Mouse (Mus musculus) neural tube, embryonic 11.5 days (tissue): ENCODE results near the gene Celf2. TPM values are rescaled to one million over a fixed set of nuclear protein-coding genes. Genes with fewer than 3 reads are reported as not detected.

Experiments
- ATAC-seq: fragments of 200-750 bp; cut with Nextera tagmentation; 2 replicates; pipeline ENCODE4 v1.8.0; 2017; ENCODE audit warnings: moderate number of reproducible peaks, mild to moderate bottlenecking, moderate TSS enrichment, moderate library complexity; ENCODE audit not compliant: insufficient read depth, low FRiP score, low TSS enrichment
- DNase-seq: peaks from one replicate; pipeline ENCODE4 v3.0.0-alpha.2; 2015; ENCODE audit warnings: low spot score
- H3K27ac ChIP-seq: fragments of 300-500 bp; sonication (generic); 2 replicates; pipeline ENCODE4 v1.5.1; 2014; ENCODE audit warnings: low read depth, mild to moderate bottlenecking, low read length
- H3K27me3 ChIP-seq: fragments of 300-500 bp; sonication (generic); 2 replicates; pipeline ENCODE4 v1.6.1; 2014; ENCODE audit warnings: mild to moderate bottlenecking, low read length, mixed read lengths; ENCODE audit not compliant: control insufficient read depth, insufficient read depth
- H3K36me3 ChIP-seq: fragments of 300-500 bp; sonication (generic); 2 replicates; pipeline ENCODE4 v1.6.1; 2014; ENCODE audit warnings: mild to moderate bottlenecking, low read length, moderate library complexity, mixed read lengths; ENCODE audit not compliant: control insufficient read depth, insufficient read depth
- H3K4me1 ChIP-seq: fragments of 300-500 bp; sonication (generic); 2 replicates; pipeline ENCODE4 v1.6.1; 2014; ENCODE audit warnings: low read length, mixed read lengths; ENCODE audit not compliant: control insufficient read depth, insufficient read depth
- H3K4me2 ChIP-seq: fragments of 300-500 bp; sonication (generic); 2 replicates; pipeline ENCODE4 v1.6.1; 2014; ENCODE audit warnings: low read depth, mild to moderate bottlenecking, moderate library complexity
- H3K4me3 ChIP-seq: fragments of 300-500 bp; sonication (generic); 2 replicates; pipeline ENCODE4 v1.5.1; 2014; ENCODE audit warnings: low read depth, low read length
- H3K9ac ChIP-seq: fragments of 300-500 bp; sonication (generic); 2 replicates; pipeline ENCODE4 v1.6.1; 2014; ENCODE audit warnings: mild to moderate bottlenecking, low read length
- H3K9me3 ChIP-seq: fragments of 300-500 bp; sonication (generic); 2 replicates; pipeline ENCODE4 v1.6.1; 2016; ENCODE audit warnings: low read length; ENCODE audit not compliant: control insufficient read depth
- WGBS: fragments of 180-500 bp; shearing (Covaris S2); extraction: QIAGEN DNeasy Blood & Tissue Kit; methylation state at CpG from one replicate; pipeline ENCODE4 v1.1.7; 2014; 5-methylcytosine and 5-hydroxymethylcytosine counted together
- polyA plus RNA-seq: library from polyadenylated mRNA; unstranded; fragments of >200 nt; fragmentation: Nextera tagmentation; extraction: Ambion mirVana; gene quantifications from 2 replicates; pipeline ENCODE4 v1.2.1, GENCODE M21; 2014

Celf2 gene
- polyA plus RNA-seq, 1 experiment from 2014 or later: 70.3 TPM

DNA sequence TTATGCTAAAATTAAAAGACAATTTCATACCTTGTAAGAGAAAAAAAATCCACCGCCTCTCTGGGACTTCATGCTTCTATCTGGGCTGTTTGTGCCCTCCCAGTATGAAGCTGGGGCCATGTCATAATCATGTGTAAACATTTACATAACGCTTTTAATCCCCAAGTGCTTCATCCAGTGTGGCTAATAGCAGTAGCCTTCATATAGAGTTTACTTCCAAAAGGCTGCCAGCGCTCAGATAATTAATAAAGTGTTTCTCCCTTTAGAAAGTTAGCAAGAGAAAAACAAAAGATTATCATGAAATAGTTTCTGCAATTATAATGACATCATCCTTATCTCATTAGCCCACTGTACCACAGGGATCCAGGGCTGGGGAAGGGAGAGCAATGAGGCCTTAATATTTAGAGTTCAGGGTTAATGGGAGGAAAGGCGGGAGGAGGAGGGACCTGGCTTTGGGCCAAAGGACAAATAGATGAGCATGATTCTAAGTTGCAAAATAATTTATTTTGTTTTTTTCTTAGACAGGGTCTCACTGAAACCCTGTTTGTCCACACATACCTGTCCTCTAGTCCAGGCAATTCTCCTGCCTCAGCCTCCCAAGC, 425.8 kb downstream of the Celf2 start:
- Histone ChIP-seq H3K4me3 (no peak overlapping the region), H3K9ac (no peak overlapping the region), H3K4me1 (no peaks in the 10 kb centered on the region), H3K36me3 (no peaks in the 10 kb centered on the region), H3K27me3 (no peaks in the 10 kb centered on the region), H3K4me2 (no peak overlapping the region), H3K9me3 (no peaks in the 10 kb centered on the region), H3K27ac (no peak overlapping the region)
- no peak for ATAC-seq
- DNase-seq: no peak
- 92% methylated on average over 4 of the region's 4 CpGs for WGBS

DNA sequence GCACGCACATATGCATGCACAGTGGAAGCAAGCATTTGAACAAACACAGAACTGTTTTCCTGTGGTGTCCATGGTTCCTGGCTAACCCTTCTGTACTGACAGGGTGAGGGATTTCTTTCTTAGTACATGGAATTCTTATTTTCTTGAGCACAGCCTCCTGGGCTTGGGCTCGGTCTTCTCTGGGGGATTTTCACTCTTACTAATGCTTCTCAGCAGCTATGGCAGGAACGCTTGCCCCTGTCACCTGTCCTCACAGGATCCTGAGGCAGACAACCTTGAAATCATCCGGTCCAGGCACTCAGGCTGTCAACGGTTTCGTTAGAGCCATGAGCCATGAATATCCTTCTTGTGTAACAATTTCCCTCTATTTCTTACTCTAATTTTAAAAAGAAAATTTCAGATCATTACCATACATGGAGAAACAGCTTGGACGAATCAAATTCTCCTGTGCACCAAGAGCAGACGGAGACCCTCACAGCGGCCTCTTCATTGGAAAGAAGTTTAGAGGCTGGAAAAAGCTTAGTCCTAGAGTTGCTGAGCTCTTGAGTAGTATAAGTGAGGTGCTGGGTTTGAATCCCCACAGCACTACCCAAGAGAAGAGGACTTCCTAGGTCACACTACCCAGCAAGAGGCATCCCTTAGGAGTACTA, 426.9 kb downstream of the Celf2 start:
- no peak overlapping the region for H3K9ac ChIP-seq
- no peaks in the 10 kb centered on the region for H3K9me3 ChIP-seq
- H3K27me3 ChIP-seq: no peaks in the 10 kb centered on the region
- no peak overlapping the region for H3K4me2 ChIP-seq
- no peaks in the 10 kb centered on the region for H3K4me1 ChIP-seq
- no peaks in the 10 kb centered on the region for H3K36me3 ChIP-seq
- ATAC-seq (no peak), DNase-seq (no peak)
- H3K27ac ChIP-seq: no peak overlapping the region
- WGBS: 88% methylated on average over 9 of the region's 9 CpGs
- H3K4me3 ChIP-seq: no peak overlapping the region

DNA sequence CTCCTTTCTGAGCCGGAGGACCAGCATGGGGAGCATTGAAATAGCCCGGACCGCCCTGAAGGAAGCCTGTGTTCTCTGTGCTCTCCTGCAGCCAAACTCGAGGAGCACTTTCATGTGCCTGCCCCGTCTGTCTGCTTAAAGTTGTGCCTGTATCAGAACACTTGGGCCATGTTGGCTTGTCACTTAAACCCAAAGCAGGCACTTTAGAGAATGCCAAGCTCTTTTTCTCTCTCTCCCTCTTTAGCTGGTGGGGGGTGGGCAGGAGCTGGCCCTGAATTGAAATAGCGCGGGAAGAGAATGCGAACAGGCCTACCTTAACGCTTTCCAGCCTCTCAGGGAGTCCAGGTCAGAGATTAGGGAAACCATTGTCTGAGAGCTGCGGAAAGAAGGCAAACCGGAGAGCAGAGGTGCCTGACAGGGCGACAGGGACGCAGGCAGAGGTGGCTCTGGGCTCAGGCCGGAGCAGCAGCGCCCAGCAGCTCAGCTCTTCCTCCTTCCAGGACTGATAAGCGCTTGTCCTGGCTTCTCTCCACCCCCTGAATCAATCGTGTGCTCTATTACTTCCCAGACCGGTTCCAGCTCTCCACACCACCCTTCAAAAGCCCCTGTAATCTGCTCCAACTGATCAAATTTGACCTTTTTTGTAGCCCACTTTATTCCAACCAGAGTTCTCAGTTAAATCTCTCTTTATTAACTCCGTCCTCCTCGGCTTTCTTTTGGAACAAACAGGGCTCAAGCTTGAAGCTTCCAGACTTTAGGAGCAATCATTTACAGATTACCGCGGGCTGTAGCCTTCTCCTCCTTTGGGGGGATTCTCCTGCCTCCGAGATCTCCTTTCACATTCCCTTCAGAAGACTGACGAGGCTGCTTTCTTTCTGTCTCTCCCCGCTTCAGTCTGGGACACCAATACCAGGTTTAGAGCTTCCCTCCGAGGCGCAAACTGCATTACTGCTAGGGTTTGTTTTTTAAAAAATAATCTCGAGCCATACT, 428.3 kb downstream of the Celf2 start:
- ATAC-seq (peak; percentile 50; the same call in 1 of the 2 replicates), DNase-seq (peak; percentile 39)
- no peaks in the 10 kb centered on the region for H3K4me1 ChIP-seq
- H3K4me3 ChIP-seq: no peak overlapping the region
- peak overlapping the region; percentile 19; the same call in 1 of the 2 replicates for H3K9ac ChIP-seq
- H3K27ac ChIP-seq: no peak overlapping the region
- peak overlapping the region; percentile 30 for H3K4me2 ChIP-seq
- H3K9me3 ChIP-seq: no peaks in the 10 kb centered on the region
- H3K36me3 ChIP-seq: no peaks in the 10 kb centered on the region
- WGBS: 12% methylated on average over 28 of the region's 28 CpGs
- no peaks in the 10 kb centered on the region for H3K27me3 ChIP-seq

DNA sequence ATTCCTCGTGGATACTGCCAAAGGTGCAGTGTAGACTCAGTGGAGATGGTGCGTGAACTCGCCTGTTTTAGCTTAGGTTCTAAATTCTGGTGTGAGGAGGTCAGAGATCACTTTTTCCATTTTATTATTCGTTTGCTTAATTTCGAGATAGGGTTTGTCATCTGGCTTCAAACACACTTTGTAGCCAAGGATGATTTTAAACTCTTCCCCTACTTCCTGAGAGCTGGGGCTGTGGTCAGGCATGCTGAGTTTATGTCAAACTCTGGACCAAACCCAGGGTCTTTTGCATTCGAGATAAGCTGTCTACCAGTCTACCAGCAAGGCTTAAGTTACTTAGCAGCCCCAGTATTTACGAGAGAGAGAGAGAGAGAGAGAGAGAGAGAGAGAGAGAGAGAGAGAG, 429.3 kb downstream of the Celf2 start:
- Histone ChIP-seq H3K4me3 (no peak overlapping the region), H3K9ac (no peak overlapping the region), H3K36me3 (no peaks in the 10 kb centered on the region), H3K9me3 (no peaks in the 10 kb centered on the region), H3K27ac (no peak overlapping the region), H3K4me2 (no peak overlapping the region), H3K27me3 (no peaks in the 10 kb centered on the region), H3K4me1 (no peaks in the 10 kb centered on the region)
- ATAC-seq (no peak), DNase-seq (no peak)
- 76% methylated on average over 7 of the region's 7 CpGs for WGBS

DNA sequence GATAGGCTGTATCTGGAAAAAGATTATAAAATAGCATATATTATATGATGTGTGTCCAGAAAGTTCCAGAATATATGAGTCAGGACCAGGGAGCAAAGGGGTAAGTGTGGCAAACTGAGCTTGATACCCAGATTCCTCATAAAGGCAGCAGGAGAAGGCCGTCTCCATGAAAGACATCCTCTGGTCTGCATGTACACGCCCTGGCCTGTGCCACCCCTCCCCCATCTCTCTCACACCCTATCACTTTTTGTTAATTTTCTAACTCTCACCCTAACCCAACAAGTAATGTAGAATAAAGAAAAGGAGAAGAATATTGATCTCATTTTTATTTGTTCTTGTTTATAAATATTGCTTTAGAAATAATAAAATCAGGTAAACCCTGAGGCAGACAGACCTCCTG, 430.0 kb downstream of the Celf2 start:
- Histone ChIP-seq H3K9ac (no peak overlapping the region), H3K4me3 (no peak overlapping the region), H3K4me1 (no peaks in the 10 kb centered on the region), H3K27me3 (no peaks in the 10 kb centered on the region), H3K27ac (no peak overlapping the region), H3K36me3 (no peaks in the 10 kb centered on the region), H3K4me2 (no peak overlapping the region), H3K9me3 (no peaks in the 10 kb centered on the region)
- no peak for ATAC-seq
- DNase-seq: no peak
- WGBS: 86% methylated on average over 2 of the region's 2 CpGs

DNA sequence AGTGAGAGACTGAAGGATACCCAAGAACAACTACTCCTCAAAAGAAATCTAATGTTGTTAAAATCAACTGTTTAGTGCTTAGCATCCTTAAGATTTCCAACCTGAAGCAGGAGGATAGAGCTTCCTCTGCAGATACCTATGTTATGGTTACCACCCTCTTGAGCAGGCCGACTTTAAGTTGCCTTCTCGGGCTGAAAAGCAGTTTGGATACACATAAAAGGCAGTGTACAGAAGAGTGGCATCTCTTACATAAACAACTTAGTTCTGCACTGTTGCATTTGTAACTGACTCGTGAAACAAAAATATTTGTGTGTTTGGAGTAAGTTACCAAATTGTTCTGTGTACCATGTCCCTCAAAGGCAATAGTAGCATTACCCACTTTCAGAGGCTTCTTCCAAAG, 435.6 kb downstream of the Celf2 start:
- DNase-seq: no peak
- H3K27me3 ChIP-seq: no peaks in the 10 kb centered on the region
- 79% methylated on average over 3 of the region's 3 CpGs for WGBS
- H3K4me1 ChIP-seq: no peaks in the 10 kb centered on the region
- H3K27ac ChIP-seq: no peak overlapping the region
- no peak for ATAC-seq
- no peak overlapping the region for H3K4me2 ChIP-seq
- H3K9ac ChIP-seq: no peak overlapping the region
- no peak overlapping the region for H3K4me3 ChIP-seq
- H3K36me3 ChIP-seq: no peaks in the 10 kb centered on the region
- no peaks in the 10 kb centered on the region for H3K9me3 ChIP-seq

DNA sequence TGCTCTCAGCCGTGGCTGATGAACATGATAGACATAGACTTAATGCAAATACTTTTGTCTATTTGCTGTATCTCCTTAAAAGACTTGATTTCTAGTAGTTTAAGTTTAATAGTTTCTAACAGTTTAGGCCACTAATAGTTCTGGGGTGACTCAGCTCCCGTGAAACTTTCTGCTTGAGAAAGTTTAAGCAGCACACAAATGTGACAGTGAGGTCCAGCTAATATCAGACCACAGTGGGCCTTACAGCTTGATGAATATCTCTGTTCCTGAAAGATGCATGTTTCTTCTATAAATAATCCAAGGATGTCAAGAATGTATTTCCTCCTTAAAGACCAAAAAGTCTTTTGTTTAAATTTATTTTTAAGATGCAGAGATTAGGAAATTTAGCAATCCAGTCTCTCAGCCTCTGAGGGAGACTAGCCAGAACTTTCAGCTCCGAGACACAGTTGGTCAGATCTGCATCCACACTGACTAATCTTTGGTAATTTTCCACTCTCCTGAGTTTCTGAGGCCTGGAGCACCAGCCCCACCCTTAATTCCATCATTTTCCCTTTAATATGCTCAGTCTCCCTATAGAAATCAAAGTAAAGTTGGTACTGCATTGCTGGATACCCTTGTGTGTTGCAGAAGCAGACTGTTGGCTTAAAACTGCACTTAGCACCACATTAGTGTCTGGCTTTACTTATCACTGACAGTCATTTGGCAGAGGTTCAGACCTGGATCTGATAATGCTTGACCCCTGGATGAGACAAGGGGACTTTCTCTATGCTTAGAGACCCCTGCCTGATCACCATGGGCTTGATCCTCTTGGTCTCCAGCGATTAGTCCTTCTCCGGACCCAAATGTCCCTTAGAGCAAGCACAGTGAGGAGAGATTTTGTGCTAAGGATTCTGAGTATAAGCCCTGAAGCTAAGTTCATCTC, 436.8 kb downstream of the Celf2 start:
- Histone ChIP-seq H3K36me3 (no peaks in the 10 kb centered on the region), H3K9me3 (no peaks in the 10 kb centered on the region), H3K4me3 (no peak overlapping the region), H3K9ac (no peak overlapping the region), H3K4me2 (no peak overlapping the region), H3K27ac (no peak overlapping the region), H3K27me3 (no peaks in the 10 kb centered on the region), H3K4me1 (no peaks in the 10 kb centered on the region)
- 88% methylated on average over 5 of the region's 5 CpGs for WGBS
- ATAC-seq (no peak), DNase-seq (no peak)

DNA sequence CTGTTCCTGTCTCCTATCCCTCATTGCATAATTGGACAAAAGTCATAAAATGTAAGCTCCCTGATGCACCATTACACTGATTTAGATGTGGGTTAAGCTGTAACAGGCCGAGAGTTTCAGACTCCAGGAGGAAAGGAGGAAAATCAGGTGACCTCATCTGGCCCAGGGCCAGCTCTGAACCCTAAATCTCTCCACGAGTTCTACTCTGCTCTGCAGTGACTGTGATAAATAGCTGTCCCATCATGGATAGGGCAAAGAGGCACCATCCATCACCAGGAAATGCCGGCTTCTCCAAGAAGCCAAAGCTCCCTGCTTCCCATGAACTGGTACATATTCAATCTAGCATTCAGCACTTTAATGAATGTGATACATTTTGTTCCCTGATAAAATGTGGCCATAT, 439.9 kb downstream of the Celf2 start:
- H3K27me3 ChIP-seq: no peaks in the 10 kb centered on the region
- H3K9me3 ChIP-seq: no peaks in the 10 kb centered on the region
- peak; percentile 30 for DNase-seq
- H3K36me3 ChIP-seq: no peaks in the 10 kb centered on the region
- H3K27ac ChIP-seq: no peak overlapping the region
- no peak overlapping the region for H3K9ac ChIP-seq
- H3K4me2 ChIP-seq: no peak overlapping the region
- ATAC-seq: peak; percentile 55; the same call in 1 of the 2 replicates
- no peaks in the 10 kb centered on the region for H3K4me1 ChIP-seq
- WGBS: 20% methylated on average over 3 of the region's 3 CpGs
- H3K4me3 ChIP-seq: no peak overlapping the region
